Comparison of ENCODE assay signal across 22 mouse cellular contexts in the genomic region with DNA sequence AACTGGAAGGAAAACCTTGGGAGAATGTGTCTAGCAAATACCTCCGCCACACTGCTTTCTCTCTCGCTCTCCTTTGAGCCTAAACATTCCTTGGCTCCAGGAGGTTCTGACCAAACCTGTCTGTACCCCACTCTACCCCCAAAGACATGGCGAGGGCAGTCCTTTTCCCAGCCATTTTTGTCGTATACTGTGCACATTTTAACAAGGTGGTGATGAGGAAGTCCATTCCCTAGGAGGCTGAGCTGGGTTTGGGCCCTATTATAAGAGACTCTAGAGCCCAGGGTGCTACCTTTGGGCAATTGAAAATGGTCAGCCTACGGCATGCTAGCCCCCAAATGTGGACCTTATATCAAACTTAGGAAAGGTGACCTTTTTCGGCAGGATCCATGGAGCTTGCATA. TPM values are rescaled to one million over a fixed set of nuclear protein-coding genes. Genes with fewer than 3 reads are reported as not detected.
DNase-seq lines count a peak whose midpoint lies in the region; ATAC-seq and TF ChIP-seq lines count a peak whose summit lies in the region.
"Had no signal": no experiment of that assay in that cellular context is flagged by ENCODE, and none has a peak within 500 bp of the region (broad histone marks: within the 10 kb centered on the region; RNA-seq: fewer than 3 reads in every experiment).

No protein-coding gene starts in this region.

- H3K4me1 ChIP-seq in kidney, adult 2 months (ENCODE audit: control insufficient read depth, insufficient read depth, low read length), result peaks cover 24% of the 10 kb centered on the region
- peaks cover 24% of the 10 kb centered on the region for H3K4me1 ChIP-seq in limb, embryonic 13.5 days
- H3K4me1 ChIP-seq: stomach, embryonic 15.5 days had no signal

- peak overlapping the region; percentile 25; the same call in 1 of the 2 replicates for H3K27ac ChIP-seq in kidney, adult 2 months (ENCODE audit: insufficient read depth, low read depth, low read length)
- peak overlapping the region; percentile 100 for H3K27ac ChIP-seq in limb, embryonic 13.5 days
- H3K27ac ChIP-seq: embryonic facial prominence, embryonic 15.5 days; forebrain, embryonic 10.5 days; hindbrain, postnatal 0 days; layer of hippocampus, adult 2 months; midbrain, embryonic 10.5 days; stomach, embryonic 15.5 days had no signal

- DNase-seq in kidney, adult 2 months, result no peak
- no peak for DNase-seq in kidney, postnatal 36 days
- peak; percentile 23 for DNase-seq in urinary bladder, adult 2 months (ENCODE audit: low spot score)
- DNase-seq in urinary bladder, postnatal 14 days (ENCODE audit: low spot score), result no peak
- DNase-seq in layer of hippocampus, adult 9-10 months (ENCODE audit: low spot score), result no peak
- DNase-seq in adipocyte (ENCODE audit: low spot score), result no peak
- DNase-seq: cerebellum, postnatal 10 days; heart, postnatal 4 days; lung, adult 2 months; lung, postnatal 36 days; thymus, postnatal 14 days had no signal

- H3K4me2 ChIP-seq in limb, embryonic 13.5 days (replicated peaks), result peak overlapping the region; percentile 75
- H3K4me2 ChIP-seq: embryonic facial prominence, embryonic 15.5 days; stomach, embryonic 15.5 days had no signal

- H3K4me3 ChIP-seq in kidney, adult 2 months (ENCODE audit: insufficient read depth, low read depth, low read length), result peak overlapping the region; percentile 71; the same call in 1 of the 2 replicates
- H3K4me3 ChIP-seq in limb, embryonic 13.5 days, result peak overlapping the region; percentile 95
- H3K4me3 ChIP-seq: embryonic facial prominence, embryonic 15.5 days; forebrain, embryonic 10.5 days; layer of hippocampus, adult 2 months; midbrain, embryonic 10.5 days; stomach, embryonic 15.5 days had no signal

- TF ChIP-seq POLR2A in kidney, adult 2 months (IDR thresholded peaks at IDR 0.05; ENCODE audit: low read depth, low read length), result no peak

- TF ChIP-seq CTCF in kidney, adult 2 months (conservative IDR thresholded peaks at IDR 0.05; ENCODE audit: insufficient read depth, insufficient read length, low read depth, low read length), result no peak

- peak overlapping the region; percentile 100 for H3K9ac ChIP-seq in limb, embryonic 13.5 days
- H3K9ac ChIP-seq: embryonic facial prominence, embryonic 15.5 days; stomach, embryonic 15.5 days had no signal

- WGBS in kidney, adult 2 months, result 60% methylated on average over 6 of the region's 6 CpGs
- WGBS in limb, embryonic 13.5 days, result 11% methylated on average over 6 of the region's 6 CpGs

- H3K9me3 ChIP-seq in limb, embryonic 13.5 days, result no peaks in the 10 kb centered on the region
- H3K9me3 ChIP-seq: embryonic facial prominence, embryonic 15.5 days; forebrain, embryonic 10.5 days; midbrain, embryonic 10.5 days; stomach, embryonic 15.5 days had no signal

- no peak for ATAC-seq in limb, embryonic 13.5 days (ENCODE audit: low FRiP score, low read depth)
- ATAC-seq: hindbrain, postnatal 0 days had no signal

- H3K36me3 ChIP-seq in kidney, adult 2 months (ENCODE audit: control insufficient read depth, insufficient read depth, low read length), result no peaks in the 10 kb centered on the region
- H3K36me3 ChIP-seq in limb, embryonic 13.5 days, result peaks cover 27% of the 10 kb centered on the region
- H3K36me3 ChIP-seq: embryonic facial prominence, embryonic 15.5 days; forebrain, embryonic 10.5 days; midbrain, embryonic 10.5 days; stomach, embryonic 15.5 days had no signal

- H3K27me3 ChIP-seq in kidney, adult 2 months (replicated peaks; ENCODE audit: control insufficient read depth, insufficient read depth, low read length), result no peaks in the 10 kb centered on the region
- peaks cover 2% of the 10 kb centered on the region; the same call in 1 of the 2 replicates for H3K27me3 ChIP-seq in limb, embryonic 13.5 days

RNA-seq across cellular contexts. Expression of gene Hoxa10, which starts 4.8 kb away (rescaled TPM):
- polyA plus RNA-seq in kidney, adult 2 months (2012; rRNA removed), result 34.0 and 34.4 TPM in 2 replicates
- 79.4 and 93.6 TPM in 2 replicates for polyA plus RNA-seq in urinary bladder, adult 2 months (2012; rRNA removed)
- 191 and 207 TPM in 2 replicates for polyA plus RNA-seq in limb, embryonic 13.5 days (2015; fragmentation: Nextera tagmentation; extraction: Ambion mirVana)
- polyA plus RNA-seq: embryonic facial prominence, embryonic 15.5 days; forebrain, embryonic 10.5 days; frontal cortex, adult 2 months; hindbrain, postnatal 0 days; liver, adult 2 months; lung, adult 2 months; spleen, adult 2 months had no signal

RNA-seq across cellular contexts. Expression of gene Hoxa9, which starts 5.0 kb away (rescaled TPM):
- 36.0 and 63.1 TPM in 2 replicates for polyA plus RNA-seq in kidney, adult 2 months (2012; rRNA removed)
- 48.1 and 60.0 TPM in 2 replicates for polyA plus RNA-seq in urinary bladder, adult 2 months (2012; rRNA removed)
- polyA plus RNA-seq in limb, embryonic 13.5 days (2015; fragmentation: Nextera tagmentation; extraction: Ambion mirVana), result 58.3 and 63.5 TPM in 2 replicates
- polyA plus RNA-seq: forebrain, embryonic 10.5 days; frontal cortex, adult 2 months; hindbrain, postnatal 0 days; lung, adult 2 months; midbrain, embryonic 10.5 days had no signal

RNA-seq across cellular contexts. Expression of gene Hoxa11, which starts 9.7 kb away (rescaled TPM):
- polyA plus RNA-seq in kidney, adult 2 months (2012; rRNA removed), result 3.7 TPM in 2 replicates
- polyA plus RNA-seq in urinary bladder, adult 2 months (2012; rRNA removed), result 25.4 and 29.2 TPM in 2 replicates
- polyA plus RNA-seq in limb, embryonic 13.5 days (2015; fragmentation: Nextera tagmentation; extraction: Ambion mirVana), result 44.5 and 55.0 TPM in 2 replicates
- polyA plus RNA-seq: embryonic facial prominence, embryonic 15.5 days; forebrain, embryonic 10.5 days; heart, embryonic 14.5 days; hindbrain, postnatal 0 days; liver, adult 2 months; lung, adult 2 months; midbrain, embryonic 10.5 days; spleen, adult 2 months had no signal

RNA-seq across cellular contexts. Expression of gene Hoxa7, which starts 14.2 kb away (rescaled TPM):
- 44.1 and 45.9 TPM in 2 replicates for polyA plus RNA-seq in kidney, adult 2 months (2012; rRNA removed)
- polyA plus RNA-seq in urinary bladder, adult 2 months (2012; rRNA removed), result 27.6 and 28.6 TPM in 2 replicates
- polyA plus RNA-seq in limb, embryonic 13.5 days (2015; fragmentation: Nextera tagmentation; extraction: Ambion mirVana), result 11.8 and 13.1 TPM in 2 replicates
- polyA plus RNA-seq: embryonic facial prominence, embryonic 15.5 days; forebrain, embryonic 10.5 days; frontal cortex, adult 2 months; midbrain, embryonic 10.5 days had no signal

RNA-seq across cellular contexts. Expression of gene Gm28308, which starts 22.7 kb away (rescaled TPM):
- 0.78 and 2.9 TPM in 2 replicates for polyA plus RNA-seq in kidney, adult 2 months (2012; rRNA removed)
- polyA plus RNA-seq in urinary bladder, adult 2 months (2012; rRNA removed), result 0.88 and 1.2 TPM in 2 replicates
- 0.29 TPM in 1 of 2 replicates, not detected in the other for polyA plus RNA-seq in limb, embryonic 13.5 days (2015; fragmentation: Nextera tagmentation; extraction: Ambion mirVana)
- polyA plus RNA-seq: embryonic facial prominence, embryonic 15.5 days; forebrain, embryonic 10.5 days; frontal cortex, adult 2 months; heart, embryonic 14.5 days; hindbrain, postnatal 0 days; liver, adult 2 months; midbrain, embryonic 10.5 days; spleen, adult 2 months; stomach, embryonic 15.5 days had no signal
